In genomic region chr14:101748436-101748835, GRCm38 (mm10) we compare ENCODE assay signal across 22 mouse cellular contexts. TPM values are rescaled to one million over a fixed set of nuclear protein-coding genes. Genes with fewer than 3 reads are reported as not detected.
A peak's percentile ranks its signal among the peaks of the same experiment; 100 is the strongest.
DNase-seq lines count a peak whose midpoint lies in the region; ATAC-seq and TF ChIP-seq lines count a peak whose summit lies in the region.
"Had no signal": no experiment of that assay in that cellular context is flagged by ENCODE, and none has a peak within 500 bp of the region (broad histone marks: within the 10 kb centered on the region; RNA-seq: fewer than 3 reads in every experiment).

No protein-coding gene starts in this region.

- no peak overlapping the region for H3K9ac ChIP-seq in kidney, embryonic 15.5 days

- 35% methylated on average over 7 of the region's 7 CpGs for WGBS in kidney, adult 2 months
- WGBS in kidney, embryonic 15.5 days = 56% methylated on average over 7 of the region's 7 CpGs

- DNase-seq in kidney, adult 2 months = peak; percentile 61
- no peak for DNase-seq in kidney, postnatal 14 days
- peak; percentile 27 to 46 for DNase-seq in kidney, adult 8-10 months
- no peak for DNase-seq in kidney, postnatal 10 days
- DNase-seq in kidney, adult 9 months = peak; percentile 61
- DNase-seq in kidney, adult 18-20 months = no peak
- DNase-seq in kidney, postnatal 25 days = no peak
- DNase-seq: adrenal gland, adult 2 months; adrenal gland, adult 8-10 months; adrenal gland, postnatal 10 days; adrenal gland, postnatal 14 days; adrenal gland, postnatal 25 days; adrenal gland, postnatal 36 days; B cell, adult 2 months; cerebellum, adult 11 months; cerebellum, adult 11-12 months had no signal

- 0 out of 2 replicates have a peak overlapping the region, but pooled peaks have one; percentile 35 for H3K27ac ChIP-seq in kidney, adult 2 months (ENCODE audit: insufficient read depth, low read depth, low read length)
- no peak overlapping the region for H3K27ac ChIP-seq in kidney, embryonic 15.5 days

- TF ChIP-seq CTCF in kidney, adult 2 months (conservative IDR thresholded peaks at IDR 0.05; ENCODE audit: insufficient read depth, insufficient read length, low read depth, low read length) = no peak

- H3K36me3 ChIP-seq in kidney, adult 2 months (ENCODE audit: control insufficient read depth, insufficient read depth, low read length) = no peaks in the 10 kb centered on the region
- H3K36me3 ChIP-seq in kidney, embryonic 15.5 days = no peaks in the 10 kb centered on the region
- H3K36me3 ChIP-seq: G1E had no signal

- 0 out of 2 replicates have a peak, but pooled peaks have one; percentile 40 for ATAC-seq in kidney, embryonic 15.5 days (replicated peaks; ENCODE audit: low FRiP score)
- ATAC-seq: activated CD4-positive, CD25-positive, alpha-beta regulatory T cell, adult 4 months; CD4-positive, CD25-positive, alpha-beta regulatory T cell, adult 4 months; Patski had no signal

- no peak overlapping the region for H3K4me2 ChIP-seq in kidney, embryonic 15.5 days

- H3K27me3 ChIP-seq in kidney, adult 2 months (replicated peaks; ENCODE audit: control insufficient read depth, insufficient read depth, low read length) = no peaks in the 10 kb centered on the region
- H3K27me3 ChIP-seq in kidney, embryonic 15.5 days = no peaks in the 10 kb centered on the region
- H3K27me3 ChIP-seq: CH12.LX, Patski had no signal

- no peaks in the 10 kb centered on the region for H3K9me3 ChIP-seq in kidney, embryonic 15.5 days (replicated peaks)

- no peak for TF ChIP-seq POLR2A in kidney, adult 2 months (IDR thresholded peaks at IDR 0.05; ENCODE audit: low read depth, low read length)

- peaks cover 14% of the 10 kb centered on the region for H3K4me1 ChIP-seq in kidney, adult 2 months (ENCODE audit: control insufficient read depth, insufficient read depth, low read length)
- H3K4me1 ChIP-seq in kidney, embryonic 15.5 days = 0 out of 2 replicates have a peak, but pooled peaks cover 5% of the 10 kb centered on the region

- H3K4me3 ChIP-seq in kidney, adult 2 months (ENCODE audit: insufficient read depth, low read depth, low read length) = no peak overlapping the region
- no peak overlapping the region for H3K4me3 ChIP-seq in kidney, embryonic 15.5 days (replicated peaks)

RNA-seq across cellular contexts. Expression of gene Lmo7, which starts 18.7 kb away (rescaled TPM):
- 40.0 and 53.1 TPM in 2 replicates for polyA plus RNA-seq in kidney, adult 2 months (2012; rRNA removed)
- 12.2 and 16.4 TPM in 2 replicates for polyA plus RNA-seq in kidney, embryonic 15.5 days (2015; fragmentation: Nextera tagmentation; extraction: Ambion mirVana)
- polyA plus RNA-seq: G1E had no signal

RNA-seq across cellular contexts. Expression of gene Gm9922, which starts 18.8 kb away (rescaled TPM):
- 10.2 and 13.3 TPM in 2 replicates for polyA plus RNA-seq in kidney, adult 2 months (2012; rRNA removed)
- 3.1 and 3.5 TPM in 2 replicates for polyA plus RNA-seq in kidney, embryonic 15.5 days (2015; fragmentation: Nextera tagmentation; extraction: Ambion mirVana)
- polyA plus RNA-seq: activated CD4-positive, CD25-positive, alpha-beta regulatory T cell, adult 4 months; CD4-positive, CD25-positive, alpha-beta regulatory T cell, adult 4 months; G1E had no signal

Comparison
In these comparisons a context has a peak if more than half of its experiments do, and no peak if none do; other contexts are left out.
1. DNase-seq: peak in kidney, adult 2 months (single experiment), kidney, adult 8-10 months (2 of 2) and kidney, adult 9 months (single experiment); none in kidney, postnatal 14 days (single experiment), kidney, postnatal 10 days (single experiment), kidney, adult 18-20 months (single experiment) and kidney, postnatal 25 days (0 of 2).